Mouse (Mus musculus) small intestine, adult 2 months (tissue): ENCODE data around the gene Hist1h2bn.

Experiments
- CTCF ChIP-seq: fragments of 200-500 bp; IDR thresholded peaks from 2 replicates; pipeline ENCODE4 v1.5.1; 2012; ENCODE audit warnings: low read depth, mild to moderate bottlenecking, control low read depth, inconsistent platforms, low read length, moderate library complexity, mixed read lengths; ENCODE audit not compliant: insufficient replicate concordance, insufficient read length; ENCODE audit errors: extremely low read depth
- POLR2A ChIP-seq: fragments of 200-500 bp; IDR thresholded peaks from 2 replicates; pipeline ENCODE4 v1.6.1; 2012; ENCODE audit warnings: low read depth, mild to moderate bottlenecking, control low read depth, inconsistent platforms, low read length, moderate library complexity

DNA sequence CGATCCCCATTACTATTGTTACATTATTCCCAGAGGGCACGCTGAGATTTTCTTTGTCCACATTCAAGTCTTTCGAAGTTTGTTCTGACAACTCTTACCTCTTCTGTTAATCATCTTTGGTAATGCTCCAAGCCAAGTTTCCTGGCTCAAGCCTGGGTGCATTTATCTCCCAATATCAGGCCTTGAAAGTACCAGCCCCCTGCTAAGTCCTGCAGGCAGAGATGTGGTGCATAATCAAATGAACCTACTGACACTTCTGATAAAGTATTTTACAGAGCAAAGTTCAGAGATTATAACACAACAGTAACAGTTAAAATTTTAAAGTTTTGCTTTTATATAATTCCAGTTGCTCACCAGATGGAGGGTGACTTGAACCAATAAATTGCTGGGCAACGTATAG lies 42.2 kb upstream of the Hist1h2bn start:
- TF ChIP-seq CTCF, result no peak
- no peak for TF ChIP-seq POLR2A
